Mouse (Mus musculus) ES-E14 (cell line): ENCODE measurements around the gene Fsd1l. TPM values are rescaled to one million over a fixed set of nuclear protein-coding genes. Genes with fewer than 3 reads are reported as not detected.
"Not testable (repeated sequence)": the region's sequence is repeated elsewhere in the genome, so short reads cannot be mapped to it uniquely, and the experiment has no call there.

Experiments used
- DNase-seq: peaks from one replicate; pipeline ENCODE4 v3.0.0-alpha.2; 2013; ENCODE audit warnings: low read depth, low spot score
- H3K27ac ChIP-seq: 2 replicates; pipeline ENCODE4 v1.5.1; 2012; ENCODE audit warnings: low read depth, mild to moderate bottlenecking, low read length, moderate library complexity, mixed read lengths; ENCODE audit not compliant: poor library complexity, insufficient read depth, severe bottlenecking
- H3K36me3 ChIP-seq: 2 replicates; pipeline ENCODE4 v1.6.1; 2012; ENCODE audit warnings: mild to moderate bottlenecking, low read length, moderate library complexity, mixed read lengths; ENCODE audit not compliant: control insufficient read depth, poor library complexity, insufficient read depth, severe bottlenecking
- H3K4me1 ChIP-seq, 2 experiments: fragments of 150-350 bp in 1 of 2; sonication (generic) in 1 of 2; 2 replicates each; pipeline ENCODE4 v1.6.1; 2012; ENCODE audit warnings: low read length in 2 of 2, mild to moderate bottlenecking in 1 of 2, mixed read lengths in 1 of 2; ENCODE audit not compliant: control insufficient read depth in 2 of 2, insufficient read depth in 2 of 2, poor library complexity in 1 of 2
- H3K4me3 ChIP-seq, 2 experiments: fragments of 150-350 bp in 1 of 2; sonication (generic) in 1 of 2; 2 replicates each; pipeline ENCODE4 v1.5.1; 2012; ENCODE audit warnings: low read length in 2 of 2, low read depth in 1 of 2, mild to moderate bottlenecking in 1 of 2, mixed read lengths in 1 of 2; ENCODE audit not compliant: insufficient read depth in 1 of 2, poor library complexity in 1 of 2, severe bottlenecking in 1 of 2
- H3K9ac ChIP-seq: 2 replicates; pipeline ENCODE4 v1.6.1; 2012; ENCODE audit warnings: low read depth, mild to moderate bottlenecking, low read length, mixed read lengths; ENCODE audit not compliant: poor library complexity, insufficient read depth, severe bottlenecking
- H3K9me3 ChIP-seq: fragments of 150-350 bp; sonication (generic); 2 replicates; pipeline ENCODE4 v1.6.1; 2012; ENCODE audit warnings: low read depth, mild to moderate bottlenecking, low read length; ENCODE audit not compliant: control insufficient read depth, insufficient read depth
- CHD2 ChIP-seq: IDR thresholded peaks from 2 replicates; pipeline ENCODE4 v1.6.1; 2014; ENCODE audit warnings: mild to moderate bottlenecking, low read depth, low read length, inconsistent platforms
- HCFC1 ChIP-seq: IDR thresholded peaks from 2 replicates; pipeline ENCODE4 v1.6.1; 2012; ENCODE audit warnings: low read length, inconsistent platforms, borderline replicate concordance; ENCODE audit not compliant: insufficient read depth
- MAFK ChIP-seq: IDR thresholded peaks from 2 replicates; pipeline ENCODE4 v1.6.1; 2014; ENCODE audit warnings: mild to moderate bottlenecking, low read depth, low read length, inconsistent platforms; ENCODE audit not compliant: insufficient read depth
- ZC3H11A ChIP-seq: IDR thresholded peaks from 2 replicates; pipeline ENCODE4 v1.6.1; 2012; ENCODE audit warnings: low read depth, mild to moderate bottlenecking, inconsistent platforms, low read length, borderline replicate concordance
- ZNF384 ChIP-seq: IDR thresholded peaks from 2 replicates; pipeline ENCODE4 v1.6.1; 2012; ENCODE audit warnings: low read depth, low read length, inconsistent platforms
- in situ Hi-C, 2 experiments: fragments of 600-800 bp; cut with MboI; formaldehyde crosslinking; loops; one replicate each; pipeline ENCODE4 v1.15.1; 2025; ENCODE audit warnings: low sequenced_read_pairs in 2 of 2, inconsistent platforms in 1 of 2; ENCODE audit not compliant: unreplicated experiment in 2 of 2
- total RNA-seq: library from RNA; depleted of rRNA; stranded (reverse); fragments of 300-350 nt; gene quantifications from 2 replicates; pipeline ENCODE4 v1.2.3, GENCODE M21; 2012

Gene Fsd1l
- total RNA-seq, 1 experiment: 10.4 TPM

- TF ChIP-seq ZC3H11A (no peak), MAFK (no peak), CHD2 (no peak), HCFC1 (no peak), ZNF384 (no peak)
- Histone ChIP-seq H3K4me1 (no peaks in the 10 kb centered on the region), H3K9ac (no peak overlapping the region), H3K4me3 (no peak overlapping the region), H3K27ac (no peak overlapping the region), H3K36me3 (no peaks in the 10 kb centered on the region), H3K9me3 (no peaks in the 10 kb centered on the region)
- DNase-seq: no peak
- in situ Hi-C loops: no loop called here
Observed at GRCm38 (mm10) chr4:53660711-53661110, 29.4 kb downstream of the Fsd1l start.

GRCm38 (mm10) chr4:53682092-53682491 is 50.8 kb downstream of the Fsd1l start:
- Histone ChIP-seq H3K36me3 (peaks cover 4% of the 10 kb centered on the region), H3K9me3 (no peaks in the 10 kb centered on the region), H3K4me1 (0 out of 4 replicates have a peak, but pooled peaks cover 0 to 1% of the 10 kb centered on the region in 2 experiments), H3K27ac (no peak overlapping the region), H3K4me3 (no peak overlapping the region), H3K9ac (no peak overlapping the region)
- TF ChIP-seq ZNF384 (no peak), CHD2 (no peak), MAFK (no peak), HCFC1 (no peak), ZC3H11A (no peak)
- no peak for DNase-seq
- in situ Hi-C loops: no loop called here

- TF ChIP-seq ZC3H11A: no peak
- no peak for TF ChIP-seq CHD2
- no peak for TF ChIP-seq MAFK
- no peak for TF ChIP-seq HCFC1
- TF ChIP-seq ZNF384: no peak
- H3K4me1 ChIP-seq: no peaks in the 10 kb centered on the region
- no peaks in the 10 kb centered on the region for H3K36me3 ChIP-seq
- no peak overlapping the region for H3K9ac ChIP-seq
- DNase-seq: no peak
- in situ Hi-C loops: no loop called here
- H3K27ac ChIP-seq: no peak overlapping the region
- H3K4me3 ChIP-seq: no peak overlapping the region
- no peaks in the 10 kb centered on the region for H3K9me3 ChIP-seq
Observed at GRCm38 (mm10) chr4:53688965-53689364, 57.7 kb downstream of the Fsd1l start.

GRCm38 (mm10) chr4:53691418-53691817 is 60.1 kb downstream of the Fsd1l start:
- in situ Hi-C loops: no loop called here
- no peak overlapping the region for H3K4me3 ChIP-seq
- no peak overlapping the region for H3K9ac ChIP-seq
- TF ChIP-seq CHD2: no peak
- TF ChIP-seq ZNF384: no peak
- TF ChIP-seq ZC3H11A: no peak
- no peak for TF ChIP-seq HCFC1
- no peak for TF ChIP-seq MAFK
- H3K4me1 ChIP-seq: no peaks in the 10 kb centered on the region
- no peaks in the 10 kb centered on the region; the same call in 1 of the 2 replicates for H3K36me3 ChIP-seq
- DNase-seq: no peak
- H3K27ac ChIP-seq: no peak overlapping the region
- H3K9me3 ChIP-seq: no peaks in the 10 kb centered on the region

GRCm38 (mm10) chr4:53709166-53709565 is 77.9 kb downstream of the Fsd1l start:
- H3K27ac ChIP-seq, DNase-seq, in situ Hi-C loops, H3K9me3 ChIP-seq, H3K4me3 ChIP-seq, H3K36me3 ChIP-seq, H3K4me1 ChIP-seq, H3K9ac ChIP-seq: not testable (repeated sequence)
